Mouse (Mus musculus) hindlimb bud, embryonic 11.5 days (tissue): ENCODE results near the gene Tbc1d7.

ENCODE experiments used
- DNase-seq: peaks from one replicate; pipeline ENCODE4 v3.0.0-alpha.2; 2012; ENCODE audit warnings: low read depth, low spot score; ENCODE audit errors: extremely low spot score

Tbc1d7 gene

DNA sequence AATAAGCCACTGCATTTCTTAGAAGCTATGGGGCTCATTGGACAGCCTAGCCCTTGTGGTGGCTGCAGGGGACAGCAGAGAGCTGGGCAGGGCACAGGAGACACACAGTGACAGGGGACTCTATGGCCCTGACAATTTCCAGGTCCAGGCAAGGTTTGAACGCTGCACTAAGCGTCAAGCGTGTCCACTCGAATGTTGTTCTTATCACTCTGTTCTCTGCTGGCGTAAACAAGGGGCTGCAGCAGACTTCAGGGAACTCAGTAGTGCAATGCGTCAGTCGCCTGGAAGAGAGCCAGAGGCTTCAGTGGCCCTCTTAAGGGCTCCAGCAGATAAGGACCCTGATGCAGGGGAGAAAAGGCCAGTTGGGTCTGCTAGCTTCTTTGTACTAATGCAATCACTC lies 24.7 kb upstream of the Tbc1d7 start:
- no peak for DNase-seq

DNA sequence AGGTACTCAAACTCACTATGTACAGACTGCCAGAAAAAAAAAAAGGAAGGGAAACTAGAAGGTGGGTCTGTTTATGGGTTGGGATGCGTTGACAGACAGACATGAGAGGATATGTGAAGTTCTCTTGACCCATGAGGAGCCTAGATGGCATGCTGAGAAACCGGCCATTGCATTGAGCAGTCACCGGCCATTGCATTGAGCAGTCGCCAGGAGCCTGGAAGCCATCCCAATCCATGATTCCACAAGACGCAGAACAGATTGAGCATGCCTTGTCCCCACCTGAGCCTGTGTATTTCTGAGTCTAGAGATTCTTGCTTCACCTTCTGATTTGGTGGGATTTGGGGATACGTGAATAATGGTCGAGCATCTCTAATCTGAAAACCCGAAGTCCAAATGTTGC lies 22.6 kb upstream of the Tbc1d7 start:
- DNase-seq, result no peak

- DNase-seq, result no peak
Observed at GRCm38 (mm10) chr13:43193266-43193665, 22.0 kb upstream of the Tbc1d7 start.

DNA sequence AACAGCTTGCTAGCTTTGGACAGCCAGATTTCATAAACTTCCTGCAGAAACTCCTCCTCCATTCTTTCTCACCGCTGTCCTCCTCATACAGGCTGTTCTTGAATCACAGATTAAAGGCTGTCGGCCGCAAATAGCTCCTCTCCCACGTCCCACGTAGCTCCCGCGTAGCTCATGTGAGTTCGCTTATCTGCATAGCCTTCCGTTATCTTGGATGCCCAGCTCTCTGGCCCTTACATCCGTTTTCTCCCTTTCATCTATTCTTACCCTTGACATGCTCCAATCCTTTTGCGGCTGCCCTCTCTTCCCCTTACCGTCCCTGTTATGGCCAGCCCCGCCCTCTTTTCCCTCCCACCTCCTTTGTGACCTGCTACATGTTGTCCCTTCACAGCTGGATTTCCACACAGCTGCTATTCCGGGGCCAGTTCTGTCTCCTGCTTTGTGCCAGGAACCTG lies 20.5 kb upstream of the Tbc1d7 start:
- no peak for DNase-seq

GRCm38 (mm10) chr13:43191290-43191689 lies 20.0 kb upstream of the Tbc1d7 start:
- DNase-seq, result no peak

DNA sequence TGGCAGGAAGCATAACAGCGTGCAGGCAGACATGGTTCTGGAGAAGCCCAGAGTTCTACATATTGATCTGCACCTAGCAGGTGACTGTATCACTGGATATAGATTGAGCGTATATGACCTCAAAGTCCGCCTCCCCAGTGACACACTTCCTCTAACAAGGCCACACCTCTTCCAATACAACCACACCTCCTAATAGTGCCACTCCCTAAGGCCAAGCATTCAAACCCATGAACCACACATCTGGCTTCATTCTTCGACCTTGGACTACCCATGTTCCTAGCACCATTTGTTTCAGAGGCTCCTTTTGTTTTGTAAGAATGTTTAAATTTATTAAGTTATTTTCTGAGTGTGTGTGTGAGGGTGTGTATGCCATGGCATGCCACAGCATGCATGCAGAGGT lies 16.4 kb upstream of the Tbc1d7 start:
- DNase-seq, result no peak

DNA sequence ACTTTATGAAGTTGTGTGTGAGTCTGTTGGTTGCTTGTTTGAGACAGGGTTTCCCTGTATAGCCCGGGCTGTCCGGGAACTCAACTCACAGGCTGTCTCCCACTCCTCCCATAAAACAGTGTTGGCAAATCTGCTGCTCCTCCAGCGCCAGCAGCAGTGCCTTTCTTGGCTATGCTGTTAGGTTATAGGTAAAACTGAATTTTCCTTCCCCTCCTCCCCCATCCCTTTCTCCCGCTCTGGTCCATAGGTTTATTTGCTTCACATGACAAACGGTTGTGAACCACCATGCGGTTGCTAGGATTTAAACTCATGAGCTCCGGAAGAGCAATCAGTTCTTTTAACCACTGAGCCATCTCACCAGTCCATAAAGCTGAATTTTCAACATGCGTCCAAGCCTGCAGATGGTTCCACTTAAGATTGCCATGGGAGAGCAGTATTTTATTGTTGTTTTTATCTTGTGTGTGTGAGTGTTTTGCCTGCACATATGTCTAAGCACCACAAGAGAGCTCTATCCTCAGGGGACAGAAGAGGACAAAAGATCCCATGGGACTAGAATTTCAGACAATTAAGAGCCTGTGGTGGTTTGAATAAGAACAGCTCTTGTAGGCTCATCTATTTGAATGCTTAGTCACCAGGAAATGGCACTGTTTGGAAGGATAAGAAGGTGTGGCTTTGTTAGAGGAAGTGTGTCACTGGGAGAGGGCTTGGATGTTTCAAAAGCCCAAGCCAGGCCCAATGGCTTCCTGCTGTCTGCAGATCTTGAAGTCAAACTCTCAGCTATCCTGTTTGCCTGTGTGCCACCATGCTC lies 12.2 kb upstream of the Tbc1d7 start:
- peak; percentile 28 for DNase-seq

GRCm38 (mm10) chr13:43182465-43183201 lies 11.3 kb upstream of the Tbc1d7 start:
- peak; percentile 89 for DNase-seq

DNA sequence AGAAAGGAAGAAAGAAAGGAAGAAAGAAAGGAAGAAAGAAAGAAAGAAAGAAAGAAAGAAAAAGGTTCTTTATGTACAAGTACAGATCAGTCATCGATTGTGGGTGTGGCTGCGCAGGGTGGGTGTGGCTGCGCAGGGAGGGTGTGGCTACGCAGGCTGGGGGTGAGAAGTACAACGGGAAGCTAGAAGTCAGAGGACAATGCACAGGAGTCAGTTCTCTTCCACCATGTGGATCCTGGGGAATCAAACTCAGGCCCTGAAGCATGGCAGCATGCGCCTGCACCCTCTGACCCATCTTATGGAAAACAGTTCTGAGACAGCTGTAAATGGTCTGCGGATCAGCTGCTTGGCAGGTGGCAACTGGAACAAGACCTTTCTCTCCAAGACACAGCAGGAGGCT lies 9.8 kb upstream of the Tbc1d7 start:
- DNase-seq, result no peak

GRCm38 (mm10) chr13:43177317-43177716 lies 6.0 kb upstream of the Tbc1d7 start:
- no peak for DNase-seq

DNA sequence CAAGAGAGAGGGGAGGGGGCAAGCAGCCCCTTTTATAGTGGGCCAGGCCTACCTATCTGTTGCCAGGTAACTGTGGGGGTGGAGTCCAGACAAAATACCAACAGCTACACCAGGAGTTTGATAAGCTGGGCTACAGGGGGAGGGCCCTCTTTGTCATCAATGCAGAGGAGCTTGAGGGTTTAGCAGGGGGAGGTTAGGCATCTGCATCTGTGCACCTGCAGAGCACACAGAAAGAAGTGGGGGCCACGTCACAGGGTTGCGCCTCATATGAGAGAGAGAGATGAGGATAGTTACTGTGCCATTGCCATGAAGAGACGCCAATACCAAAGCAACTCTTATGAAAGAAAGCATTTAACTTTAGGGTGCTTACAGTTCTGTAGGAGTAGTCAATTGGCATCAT lies 5.4 kb upstream of the Tbc1d7 start:
- no peak for DNase-seq

- DNase-seq, result peak; percentile 56
Observed at GRCm38 (mm10) chr13:43173262-43173661, 2.0 kb upstream of the Tbc1d7 start.

DNA sequence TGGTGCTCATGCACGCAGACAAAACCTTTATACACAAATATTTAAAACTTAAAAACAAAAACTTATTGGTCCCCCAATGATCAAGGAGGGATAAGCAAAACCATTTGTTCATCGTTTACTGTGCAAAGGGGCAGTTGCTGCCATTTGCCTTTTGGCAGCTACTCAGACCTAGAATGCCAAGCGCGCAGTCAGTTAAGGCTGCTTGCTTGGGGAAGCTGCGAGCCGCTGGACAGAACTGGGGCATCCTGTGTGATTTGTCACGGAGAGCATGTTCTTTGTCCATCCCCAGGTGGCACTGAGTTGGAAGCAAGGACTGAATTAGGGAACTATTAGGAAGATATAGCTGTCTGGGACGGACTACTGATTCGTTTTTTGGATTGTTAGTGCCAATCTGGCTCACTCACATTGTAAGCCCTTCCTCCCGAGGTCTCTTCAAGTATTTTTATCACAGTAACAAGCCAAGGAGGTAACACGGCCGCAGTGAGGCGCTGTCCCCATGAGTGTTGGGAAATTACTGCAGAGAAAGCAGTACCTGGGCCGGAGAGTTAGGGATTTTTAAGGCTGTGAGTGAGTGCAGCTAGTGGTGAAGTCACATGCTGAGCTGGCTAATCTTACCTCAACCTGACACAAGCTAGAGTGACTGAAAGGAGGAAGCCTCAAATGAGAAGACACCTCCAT lies 874 bp upstream of the Tbc1d7 start:
- DNase-seq, result no peak

DNA sequence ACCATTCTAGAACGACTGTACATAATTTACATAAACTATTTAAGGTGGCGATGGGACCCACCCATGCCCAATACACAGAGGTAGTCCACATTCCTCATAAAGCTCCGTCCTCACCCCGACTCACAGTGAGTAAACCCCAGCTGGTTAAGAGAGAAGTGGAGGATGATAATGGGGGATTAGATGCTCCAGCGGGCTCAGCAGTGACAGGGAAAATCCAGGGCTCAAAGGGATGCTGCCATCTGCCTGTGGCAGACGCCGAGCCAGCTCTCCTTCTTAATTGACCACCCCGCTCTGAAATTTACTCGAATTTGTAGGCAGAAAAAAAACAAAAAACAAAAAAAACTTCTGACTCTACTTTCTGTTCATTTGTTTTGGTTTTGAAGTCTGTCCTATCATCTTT lies 3.6 kb downstream of the Tbc1d7 start:
- DNase-seq, result no peak

- DNase-seq, result no peak
Observed at GRCm38 (mm10) chr13:43159429-43159828, 11.9 kb downstream of the Tbc1d7 start.

- DNase-seq, result no peak
Observed at GRCm38 (mm10) chr13:43158281-43158680, 13.0 kb downstream of the Tbc1d7 start.

GRCm38 (mm10) chr13:43157370-43157769 lies 13.9 kb downstream of the Tbc1d7 start:
- DNase-seq, result no peak

DNA sequence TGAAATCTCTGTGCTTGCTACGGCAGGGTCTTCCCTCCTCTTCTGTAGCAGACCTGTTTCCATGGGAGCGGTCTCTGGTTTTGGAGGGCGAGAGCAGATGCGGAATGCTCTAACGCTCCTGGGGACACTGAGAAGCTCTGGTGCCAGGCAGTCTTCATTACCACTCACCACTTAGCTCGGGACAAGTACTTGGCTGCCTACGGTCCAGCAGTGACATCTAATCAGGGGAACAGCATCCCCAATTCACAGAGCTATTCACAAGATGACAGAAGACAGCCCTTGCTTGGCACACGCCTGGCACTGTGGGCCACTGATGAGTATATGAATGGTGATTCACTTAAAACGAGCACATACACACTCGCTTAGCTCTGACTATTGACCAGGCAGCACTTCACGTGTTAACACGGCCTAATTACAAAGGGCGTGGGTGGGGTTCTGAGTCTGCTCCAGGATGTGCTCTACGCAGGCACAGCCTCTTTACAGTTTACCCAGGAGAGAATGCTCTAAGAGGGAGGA lies 19.2 kb downstream of the Tbc1d7 start:
- DNase-seq, result no peak

DNA sequence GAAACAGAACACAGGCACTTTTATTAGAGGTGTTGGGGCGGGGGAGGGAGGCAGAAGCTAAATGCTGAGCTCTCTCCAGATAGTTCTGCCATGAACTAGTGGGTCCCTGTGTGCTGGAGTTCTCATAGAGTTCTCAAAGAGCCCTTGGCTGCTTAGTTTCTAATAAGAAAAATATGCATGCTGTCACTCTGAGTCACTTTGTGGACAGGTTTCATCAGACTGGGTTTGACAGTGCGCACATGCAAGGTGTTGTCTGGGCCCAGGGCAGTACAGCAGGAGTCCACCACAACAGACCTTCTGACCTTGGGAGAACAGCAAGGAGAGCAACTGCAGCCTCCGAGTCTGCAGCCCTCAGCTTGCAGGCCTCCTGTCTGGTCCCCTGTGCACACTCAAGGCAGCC lies 21.6 kb downstream of the Tbc1d7 start:
- no peak for DNase-seq

- DNase-seq, result no peak
Observed at GRCm38 (mm10) chr13:43148692-43149091, 22.6 kb downstream of the Tbc1d7 start.

DNA sequence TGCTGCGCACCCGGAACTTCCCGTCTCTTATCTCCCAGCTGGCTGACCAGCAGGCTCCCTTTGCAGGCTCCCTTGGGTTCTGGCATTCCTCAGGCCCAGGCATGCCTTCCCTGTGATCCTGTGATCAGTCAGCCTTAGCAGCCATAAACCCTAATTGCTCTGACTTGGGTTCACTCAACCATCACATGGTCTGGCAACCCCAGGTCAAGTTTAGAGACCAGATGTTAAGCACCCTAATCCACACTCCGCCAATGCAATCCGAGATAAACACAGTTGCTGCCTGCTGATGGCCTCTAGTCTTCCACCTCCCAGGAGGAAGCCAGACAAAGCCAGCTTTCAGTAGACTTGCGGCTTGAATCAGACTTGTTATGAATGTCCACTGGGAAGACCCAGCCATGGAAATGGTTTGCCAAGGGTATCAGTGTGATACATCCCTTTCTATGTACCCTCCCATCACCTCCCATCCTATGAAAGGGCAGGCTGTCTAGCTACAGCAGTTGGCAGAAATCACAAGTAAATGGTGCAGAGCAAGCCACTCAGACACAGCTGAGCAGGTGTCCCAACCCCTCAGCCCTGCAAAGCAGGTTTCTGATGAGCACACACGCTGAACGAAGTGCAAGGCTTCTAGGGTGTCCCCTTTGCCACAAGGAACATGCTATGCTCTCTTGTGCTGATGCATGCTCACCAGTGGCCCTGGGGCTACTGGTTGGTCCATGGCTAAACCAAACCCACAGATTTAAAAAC lies 24.6 kb downstream of the Tbc1d7 start:
- no peak for DNase-seq
